Mouse (Mus musculus): ENCODE data around the gene Dars.

Gene Dars

DNA sequence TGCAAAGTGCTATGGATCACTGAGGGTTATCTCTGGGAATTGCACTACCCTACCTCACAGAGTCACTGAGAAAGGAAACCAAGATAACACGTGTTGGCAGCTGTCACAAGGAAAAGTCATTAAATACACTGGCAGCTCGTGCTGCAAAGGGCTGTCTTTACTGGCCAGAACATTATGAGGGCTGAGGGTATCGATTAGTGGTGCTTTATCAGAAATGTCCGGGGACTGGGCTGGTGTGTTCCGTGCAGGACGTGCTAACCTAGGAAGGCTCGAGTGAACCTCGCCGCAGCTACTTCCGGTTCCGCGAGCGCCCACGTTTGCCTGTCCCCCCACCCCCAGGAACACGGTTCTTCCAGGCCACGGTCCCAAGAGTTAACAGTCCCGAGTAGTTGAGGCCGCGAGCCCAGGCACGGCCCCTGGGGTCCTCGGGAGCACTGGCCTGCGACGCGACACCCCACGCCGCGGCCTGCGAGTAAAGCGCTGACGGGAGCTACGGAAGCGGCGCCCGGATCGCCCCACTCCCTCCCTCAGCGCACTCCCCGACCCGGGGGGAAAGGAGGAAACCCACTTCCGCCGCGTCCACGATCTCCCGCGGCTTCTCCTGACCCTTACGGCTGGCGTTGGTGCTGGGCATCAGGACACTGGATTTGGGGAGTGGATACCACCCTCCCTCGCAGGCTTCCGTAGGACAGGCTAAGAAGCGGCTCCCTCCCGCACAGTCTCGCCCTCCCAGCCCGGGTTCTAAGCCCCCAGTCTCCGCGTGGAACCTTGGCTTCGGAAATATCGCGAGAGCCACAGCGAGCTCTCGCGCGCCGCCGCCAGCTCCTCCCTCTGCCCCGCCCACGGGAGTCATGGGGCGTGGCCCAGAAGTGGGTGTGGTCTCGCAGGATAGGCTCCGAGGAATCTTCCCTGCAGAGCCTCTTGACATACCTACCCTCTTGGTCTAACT, at the start of gene Dars:
TSS of gene Dars (minus strand) at position 785 of the 949 bp plus-strand sequence.
- peak; percentile 94 to 98 for DNase-seq (ENCODE audit: inconsistent age in 2 of 2, low spot score in 1 of 2)

DNA sequence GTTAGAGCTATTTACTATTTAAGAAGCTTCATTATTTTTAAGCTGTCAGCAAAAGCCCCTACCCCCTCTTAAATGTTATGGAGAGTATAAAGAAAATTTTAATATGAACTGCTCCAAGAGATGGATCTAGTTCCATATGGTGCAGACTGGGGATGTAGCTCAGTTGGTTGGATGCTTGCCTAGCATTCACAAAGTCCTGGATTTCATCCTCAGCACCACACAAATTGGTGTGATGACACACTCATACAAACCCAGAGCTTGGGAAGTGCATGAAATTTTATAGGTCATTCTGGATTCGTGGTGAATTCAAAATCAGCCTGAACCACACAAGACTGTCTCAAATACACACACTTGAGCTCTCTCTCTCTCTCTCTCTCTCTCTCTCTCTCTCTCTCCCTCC, 49.7 kb upstream of the Dars start:
- DNase-seq (ENCODE audit: inconsistent age in 2 of 2, low spot score in 1 of 2) = no peak

DNA sequence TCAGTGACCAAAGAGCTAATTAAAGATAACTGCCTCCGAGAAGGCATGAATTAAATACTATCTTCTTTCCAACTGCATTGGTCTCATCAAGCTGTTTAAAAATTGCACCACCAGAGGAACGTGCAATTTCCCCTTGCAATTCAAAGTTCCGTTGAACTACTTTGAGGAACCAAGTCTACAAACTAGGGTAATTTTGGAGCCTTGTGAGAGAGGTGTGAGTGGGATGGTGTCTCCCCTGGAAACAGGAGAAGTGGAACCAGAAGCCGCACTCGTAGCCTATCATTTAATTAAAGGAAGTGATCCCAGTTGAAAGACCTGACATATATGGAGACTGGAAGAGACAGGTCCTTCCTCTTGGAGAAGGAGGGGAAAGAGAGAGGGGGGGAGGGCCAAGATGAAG, 46.3 kb upstream of the Dars start:
- DNase-seq (ENCODE audit: inconsistent age in 2 of 2, low spot score in 1 of 2) = no peak

DNA sequence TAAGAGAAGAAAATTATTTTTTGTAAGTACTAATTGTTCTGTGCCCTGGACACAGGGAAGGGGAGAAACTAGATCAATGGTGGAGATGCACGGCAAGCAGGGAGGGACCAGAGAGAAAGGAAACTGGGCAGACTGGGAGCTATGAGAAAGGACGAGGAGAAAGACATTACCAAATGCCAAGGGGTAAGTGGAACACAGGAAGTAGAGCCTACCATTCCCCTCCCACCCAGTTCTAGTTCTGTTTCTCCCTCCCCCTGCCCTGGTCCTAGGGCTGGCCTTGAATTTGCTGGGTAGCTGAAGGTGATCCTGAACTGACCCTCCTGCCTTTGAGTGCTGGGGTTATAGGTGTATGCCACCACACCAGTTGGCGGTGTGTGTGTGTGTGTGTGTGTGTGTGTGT, 45.2 kb upstream of the Dars start:
- no peak for DNase-seq (ENCODE audit: inconsistent age in 2 of 2, low spot score in 1 of 2)

DNA sequence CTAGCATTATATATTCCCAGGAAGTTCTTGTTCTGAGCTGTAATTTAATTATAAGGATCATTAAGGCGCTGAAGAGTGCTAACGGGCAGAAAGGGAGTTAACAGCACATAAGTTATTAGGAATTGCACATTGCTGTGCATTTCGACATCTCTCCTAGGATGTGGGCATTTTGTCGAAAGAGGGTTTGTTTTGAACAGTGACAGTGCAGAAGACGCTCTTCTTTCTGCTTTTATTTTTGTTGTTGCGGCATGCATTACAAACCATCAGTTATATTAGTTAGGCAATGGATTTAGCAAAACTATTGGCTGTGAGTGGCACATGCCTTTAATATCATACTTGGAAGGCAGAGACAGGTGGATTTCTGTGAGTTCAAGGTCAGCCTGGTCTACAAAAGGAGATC, 43.6 kb upstream of the Dars start:
- no peak for DNase-seq (ENCODE audit: inconsistent age in 2 of 2, low spot score in 1 of 2)

DNA sequence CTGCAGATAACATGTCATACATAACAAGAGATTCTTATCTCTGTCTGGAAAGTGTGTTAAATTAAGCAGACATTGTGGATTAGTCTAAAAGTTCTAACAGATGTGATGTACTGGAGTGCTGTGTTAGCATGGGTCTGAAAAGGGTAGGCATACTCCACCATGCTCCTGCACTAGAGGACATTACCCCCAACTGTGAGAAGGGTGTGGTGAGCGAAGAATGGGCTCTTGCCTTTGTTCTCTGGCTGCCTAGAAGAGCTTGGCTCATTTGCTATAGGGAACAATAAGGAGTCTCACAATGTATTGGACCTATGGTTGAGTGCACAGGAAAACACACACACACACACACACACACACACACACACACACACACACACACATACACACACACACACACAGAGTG, 42.3 kb upstream of the Dars start:
- no peak for DNase-seq (ENCODE audit: inconsistent age in 2 of 2, low spot score in 1 of 2)

DNA sequence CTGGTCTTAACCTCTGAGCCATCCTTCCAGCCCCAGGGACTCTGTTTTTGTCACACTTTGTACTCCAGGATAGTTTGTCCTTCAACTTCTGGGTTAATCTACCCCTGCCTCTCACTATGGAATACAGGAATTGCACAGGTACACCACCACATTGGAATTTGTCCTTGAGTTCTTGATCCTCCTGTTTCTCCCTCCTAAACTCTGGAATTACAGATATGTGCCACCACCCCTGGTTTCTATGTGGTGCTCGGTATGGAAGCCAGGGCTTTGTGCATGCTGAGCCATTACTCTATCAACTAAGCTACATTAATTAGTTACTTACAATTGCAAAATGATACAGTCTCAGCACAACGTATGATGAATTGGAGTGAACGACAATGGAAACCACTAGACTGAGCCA, 41.8 kb upstream of the Dars start:
- no peak for DNase-seq (ENCODE audit: inconsistent age in 2 of 2, low spot score in 1 of 2)

DNA sequence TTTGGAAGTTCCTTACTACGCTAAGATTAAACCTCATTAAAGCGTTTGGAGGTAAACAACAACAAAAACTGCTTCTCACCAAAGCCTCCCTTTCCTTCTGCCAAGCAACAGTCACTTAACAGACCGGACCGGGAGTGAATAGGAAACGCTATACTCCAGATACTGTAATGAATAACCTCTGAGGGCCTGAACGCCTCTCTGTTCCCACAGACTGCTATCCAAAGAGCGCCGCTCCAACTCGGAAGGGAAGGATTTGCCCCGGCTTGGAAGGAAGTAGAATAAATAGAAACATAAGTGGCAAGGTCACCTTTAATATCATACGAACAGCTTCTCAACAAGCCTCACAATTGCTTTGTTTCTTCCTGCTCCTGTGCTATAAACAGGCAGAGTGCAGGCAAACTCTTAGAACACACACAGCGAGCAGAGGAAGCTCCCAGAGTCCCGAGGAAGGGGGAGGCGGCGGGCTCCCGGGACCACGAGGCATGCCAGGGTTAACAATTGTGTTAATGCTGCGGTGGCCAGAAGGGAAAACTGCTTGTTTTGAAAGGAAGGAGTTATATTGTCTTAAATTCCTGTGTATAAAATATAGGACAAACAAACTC, 39.8 kb upstream of the Dars start:
- DNase-seq (ENCODE audit: inconsistent age in 2 of 2, low spot score in 1 of 2) = peak in 1 of 2 experiments; percentile 44

DNA sequence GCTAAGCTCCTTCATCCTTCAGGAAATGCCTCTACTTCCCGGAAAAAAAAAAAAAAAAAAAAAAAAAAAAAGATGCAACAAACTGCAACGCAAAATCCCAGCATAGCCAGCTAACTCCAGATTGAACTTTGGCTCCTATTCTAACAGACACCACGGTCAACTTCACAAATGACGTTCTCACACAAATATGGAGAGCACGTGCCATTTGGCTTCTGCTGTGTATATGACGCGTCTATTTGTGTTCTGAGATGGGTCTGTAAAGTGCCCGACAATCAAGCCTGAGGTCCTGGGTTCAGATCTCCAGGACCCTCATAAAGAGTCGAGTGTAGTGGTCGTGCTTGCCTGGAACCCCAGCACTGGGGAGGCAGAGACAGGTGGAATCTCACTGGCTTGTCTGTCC, 39.1 kb upstream of the Dars start:
- no peak for DNase-seq (ENCODE audit: inconsistent age in 2 of 2, low spot score in 1 of 2)

DNA sequence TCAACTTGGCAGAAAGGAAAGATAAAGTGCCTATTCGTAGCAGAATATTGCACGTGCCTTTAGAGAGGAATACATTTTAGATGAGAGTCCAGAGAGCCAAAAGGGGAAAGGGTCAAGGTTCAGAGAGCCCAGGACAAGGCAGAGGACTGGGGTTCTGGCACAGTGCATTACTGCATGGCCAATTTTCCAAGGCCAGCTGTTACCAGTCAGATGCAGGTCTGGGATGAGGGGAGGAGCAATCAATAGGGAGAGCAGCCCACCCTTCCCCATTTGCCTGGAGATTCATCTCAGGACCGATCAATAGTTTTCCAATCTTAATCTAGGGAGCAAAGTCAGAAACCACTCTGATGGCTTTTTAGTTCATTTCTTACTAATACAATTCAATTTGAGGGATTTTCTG, 35.0 kb upstream of the Dars start:
- DNase-seq (ENCODE audit: inconsistent age in 2 of 2, low spot score in 1 of 2) = no peak

DNA sequence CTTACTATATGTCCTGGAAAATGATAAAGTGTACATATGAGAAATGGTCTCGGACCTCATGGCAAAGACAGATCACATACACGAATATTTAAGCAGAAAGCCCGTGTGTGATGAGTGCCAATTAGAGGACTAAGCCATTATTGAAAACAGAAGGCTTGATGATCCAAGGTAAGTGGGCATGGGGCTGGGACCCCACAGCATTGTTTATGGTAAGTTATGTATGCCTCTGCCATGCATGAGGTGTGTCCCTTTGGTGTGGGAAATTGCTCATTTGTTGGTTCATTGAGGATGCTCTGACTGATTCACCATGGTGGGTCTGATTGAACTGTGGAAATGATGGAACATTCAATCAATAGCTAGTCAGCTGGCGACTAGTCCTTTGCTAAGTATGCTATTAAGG, 34.0 kb upstream of the Dars start:
- DNase-seq (ENCODE audit: inconsistent age in 2 of 2, low spot score in 1 of 2) = no peak

DNA sequence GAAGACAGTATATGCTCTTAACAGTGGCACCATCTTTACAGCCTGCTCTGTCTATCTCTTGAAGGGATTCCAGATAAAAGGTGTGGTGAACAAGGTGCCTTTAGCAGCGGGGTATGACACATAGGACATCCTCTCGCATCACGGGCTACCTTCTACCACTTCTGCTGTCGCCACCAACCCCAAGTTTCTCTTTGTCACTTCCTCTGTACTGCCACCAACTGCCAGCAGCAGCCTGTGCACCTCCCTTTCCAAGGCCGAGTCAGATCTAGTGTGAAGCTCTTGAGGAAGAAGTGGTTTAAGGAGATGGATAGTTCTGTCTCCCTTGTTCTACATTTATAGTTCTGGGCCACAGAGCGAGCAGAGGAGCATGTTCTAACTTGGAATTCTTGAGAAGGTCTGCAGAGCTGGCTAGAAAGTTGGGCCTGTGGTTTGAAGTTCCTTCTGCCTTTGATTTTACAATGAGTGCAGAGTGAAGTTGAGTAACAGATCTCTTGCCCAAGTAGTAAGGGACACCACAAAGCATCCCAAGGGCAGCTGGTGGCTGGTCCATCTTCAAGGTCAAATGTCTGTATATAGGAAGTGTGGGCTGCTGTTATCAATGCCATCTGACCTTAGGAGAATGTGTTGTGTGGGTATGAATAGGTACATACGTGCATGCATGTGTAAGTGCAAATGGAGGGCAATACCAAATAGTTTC, 30.2 kb upstream of the Dars start:
- DNase-seq (ENCODE audit: inconsistent age in 2 of 2, low spot score in 1 of 2) = no peak

DNA sequence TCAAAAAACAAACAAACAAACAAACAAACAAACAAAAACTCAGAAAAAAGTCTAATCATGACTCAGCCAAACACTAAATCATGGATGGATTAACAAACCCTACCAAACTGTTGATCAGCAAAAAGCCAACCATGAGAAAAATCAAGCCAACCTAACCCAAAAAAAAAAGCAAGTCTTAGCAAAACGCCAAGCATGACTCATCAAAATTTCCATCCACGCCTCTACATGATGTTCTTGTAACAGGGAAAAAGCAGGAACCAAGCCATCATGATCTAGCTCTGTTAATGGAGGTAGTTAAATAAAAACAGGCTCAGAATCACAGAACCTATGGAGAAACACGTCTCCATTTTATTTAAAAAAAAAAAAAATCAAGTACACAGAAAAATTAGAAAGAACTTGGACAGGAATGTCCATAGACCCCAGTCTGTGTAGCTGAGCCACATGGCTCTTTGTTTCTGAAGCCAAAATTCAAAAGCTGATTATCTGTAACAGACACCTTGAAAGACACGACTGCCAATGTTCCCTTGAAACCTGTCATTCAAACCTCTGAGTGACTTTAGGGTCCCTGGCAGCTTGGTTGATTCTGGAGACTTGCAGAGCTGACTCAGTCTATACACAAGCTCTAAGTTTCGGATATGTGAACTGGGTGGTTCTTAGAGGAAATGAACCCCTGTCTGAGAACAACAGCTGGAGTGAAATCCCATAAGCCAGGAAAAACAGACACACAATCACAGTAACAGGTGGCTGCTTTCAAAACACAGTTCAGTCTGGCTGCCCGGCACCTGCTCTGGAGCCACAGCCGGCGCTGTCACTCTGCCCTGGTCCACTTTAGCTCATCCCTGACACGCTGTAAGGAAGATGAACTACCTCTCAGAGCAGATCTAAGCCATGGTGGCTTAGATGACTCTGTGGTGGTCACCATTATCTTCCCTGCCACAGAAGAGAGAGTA, 27.0 kb upstream of the Dars start:
- DNase-seq (ENCODE audit: inconsistent age in 2 of 2, low spot score in 1 of 2) = peak in 1 of 2 experiments; percentile 27

DNA sequence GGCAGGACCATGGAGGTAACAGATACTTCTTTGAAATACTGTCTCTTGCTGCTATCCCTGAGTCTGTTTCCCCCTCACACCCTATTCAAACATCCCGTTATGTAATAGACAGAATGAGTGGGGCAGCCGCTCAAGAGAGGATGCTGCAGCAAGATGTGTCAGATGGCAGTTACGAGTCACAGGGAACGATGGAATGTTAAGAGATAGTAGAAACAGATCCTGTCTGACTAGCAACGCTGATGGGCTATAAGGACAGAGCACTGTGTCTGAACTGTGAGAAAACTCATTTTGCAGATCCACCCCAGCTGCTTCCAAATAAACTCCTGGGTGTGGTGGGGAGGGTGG, 23.9 kb upstream of the Dars start:
- no peak for DNase-seq (ENCODE audit: inconsistent age in 2 of 2, low spot score in 1 of 2)

DNA sequence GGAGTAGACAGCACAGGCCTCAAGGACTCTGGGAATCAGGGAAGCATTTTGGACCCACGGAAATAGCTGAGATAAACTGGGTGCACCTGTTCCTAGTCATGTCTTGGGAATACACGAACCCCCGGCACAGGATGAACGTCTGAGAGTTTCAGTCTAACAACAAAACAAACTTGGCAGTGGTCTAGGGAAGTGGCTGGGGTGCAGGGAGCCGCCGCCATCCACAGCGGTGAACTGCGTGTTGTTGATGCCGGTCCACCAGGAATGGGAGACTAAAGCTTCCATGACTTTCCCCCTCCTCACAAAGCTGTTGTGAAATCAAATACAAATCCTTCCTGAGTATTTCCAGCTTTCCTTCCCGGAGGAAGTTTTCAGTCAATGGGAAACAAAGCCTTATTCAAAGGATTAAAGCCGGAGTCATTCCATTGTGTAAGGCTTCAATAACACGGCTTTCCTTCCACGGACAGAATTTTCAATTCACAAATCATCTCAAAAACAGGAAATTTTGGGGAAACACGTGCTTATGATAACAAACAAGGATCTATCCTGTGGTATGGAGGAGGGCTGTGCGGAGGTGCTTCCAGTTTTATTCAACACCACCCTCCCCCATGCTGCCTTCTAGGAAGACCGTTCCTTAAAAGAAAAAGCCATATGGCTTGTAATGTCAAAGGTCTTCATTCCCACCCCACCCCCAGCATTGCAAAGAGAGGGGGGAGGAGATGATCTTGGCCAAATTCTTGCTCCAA, 23.4 kb upstream of the Dars start:
- no peak for DNase-seq (ENCODE audit: inconsistent age in 2 of 2, low spot score in 1 of 2)

DNA sequence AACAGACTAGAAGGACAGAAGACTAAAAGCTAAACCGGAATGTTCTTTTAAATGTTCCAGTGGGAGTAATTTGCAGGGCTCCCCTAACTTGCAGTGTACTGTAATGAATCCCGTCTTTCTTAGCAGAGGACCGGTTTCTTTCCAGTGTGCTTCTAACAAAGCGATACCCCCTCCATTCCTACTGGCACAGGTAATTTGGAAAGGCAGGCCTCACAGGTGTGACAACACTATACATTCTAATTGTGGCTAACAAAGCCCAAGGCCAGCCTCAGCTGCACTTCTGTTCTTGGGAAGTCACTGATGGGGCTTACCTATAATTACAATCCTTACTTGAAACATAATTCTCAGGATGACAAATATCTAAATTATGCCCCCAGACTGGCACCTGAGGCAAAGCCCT, 22.4 kb upstream of the Dars start:
- DNase-seq (ENCODE audit: inconsistent age in 2 of 2, low spot score in 1 of 2) = no peak

DNA sequence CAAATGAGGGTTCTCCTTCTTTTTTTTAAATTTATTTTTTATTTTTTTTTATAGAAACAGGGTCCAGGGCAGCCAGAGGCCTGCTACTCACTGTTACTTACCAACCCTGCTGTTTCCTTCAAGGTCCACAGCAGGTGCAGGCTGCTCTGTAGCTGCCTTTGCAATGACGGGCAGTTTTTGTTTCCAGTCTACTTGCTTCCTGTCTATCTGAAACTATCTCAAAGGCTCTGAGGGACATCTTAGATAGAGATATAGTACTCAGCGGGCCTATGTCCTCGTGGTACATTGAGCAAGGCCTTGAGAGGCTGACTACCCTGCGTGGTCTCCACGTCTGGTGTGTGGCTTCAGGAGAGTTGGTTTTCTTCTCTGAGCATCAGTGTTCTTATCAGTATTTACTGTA, 21.4 kb upstream of the Dars start:
- no peak for DNase-seq (ENCODE audit: inconsistent age in 2 of 2, low spot score in 1 of 2)

DNA sequence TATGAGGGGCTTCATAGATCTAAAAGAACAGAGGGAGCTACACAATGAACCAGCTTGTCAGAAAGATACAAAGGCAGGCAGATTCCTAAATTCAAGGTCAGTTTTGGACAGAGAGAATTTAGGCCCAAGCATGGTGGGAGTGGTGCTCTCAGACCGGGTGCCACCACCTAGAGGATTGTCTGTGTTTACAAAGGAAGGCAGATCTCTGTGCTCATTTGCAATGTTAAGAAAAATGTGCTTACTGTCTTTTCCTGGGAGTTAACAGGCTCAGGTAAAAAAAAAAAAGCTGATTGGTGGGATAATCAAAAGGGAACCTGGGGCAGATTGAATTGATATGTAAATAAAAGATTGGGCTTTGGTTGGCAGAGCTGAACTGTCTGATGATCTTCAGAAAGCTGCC, 20.1 kb upstream of the Dars start:
- DNase-seq (ENCODE audit: inconsistent age in 2 of 2, low spot score in 1 of 2) = no peak

DNA sequence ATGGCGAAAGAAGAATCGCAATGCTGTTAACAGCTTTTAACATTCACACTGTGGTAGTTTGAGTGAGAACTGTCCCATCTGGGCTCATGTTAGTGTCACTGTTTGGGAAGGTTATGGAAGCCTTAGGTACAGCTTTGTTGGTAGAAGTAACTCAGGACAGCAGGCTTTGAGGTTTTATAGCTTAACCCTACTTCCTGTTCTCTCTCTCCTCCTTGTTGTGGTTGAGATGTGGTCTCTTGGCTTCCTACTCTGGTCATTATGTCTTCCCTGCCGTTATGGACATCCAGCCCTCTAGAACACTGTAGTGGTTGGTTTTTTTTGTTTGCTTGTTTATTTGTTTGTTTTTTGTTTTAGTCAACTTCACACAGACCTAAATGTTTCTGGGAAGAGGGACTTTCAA, 18.8 kb upstream of the Dars start:
- no peak for DNase-seq (ENCODE audit: inconsistent age in 2 of 2, low spot score in 1 of 2)

DNA sequence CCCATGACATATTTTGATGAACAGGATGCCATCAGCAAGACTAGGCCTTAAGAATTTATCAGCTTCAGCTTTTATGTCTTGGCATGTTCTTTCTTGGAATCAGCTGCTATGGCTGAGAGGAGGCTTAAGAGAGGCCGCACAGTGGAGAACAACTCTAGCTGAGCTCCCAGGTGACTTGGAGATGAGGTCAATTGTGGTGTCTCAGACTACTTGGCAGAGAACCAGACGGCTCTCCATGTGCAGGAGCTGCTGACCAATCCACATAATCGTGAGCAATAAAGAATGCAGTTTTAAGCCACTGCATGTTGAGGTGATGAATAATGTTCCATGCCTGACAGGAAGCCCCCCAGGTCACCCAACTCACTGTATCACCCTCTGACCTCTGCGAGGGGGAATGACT, 18.4 kb upstream of the Dars start:
- no peak for DNase-seq (ENCODE audit: inconsistent age in 2 of 2, low spot score in 1 of 2)
